Mouse (Mus musculus) embryonic facial prominence, embryonic 13.5 days (tissue): ENCODE results near the gene Agap2. TPM values are rescaled to one million over a fixed set of nuclear protein-coding genes. Genes with fewer than 3 reads are reported as not detected.
A peak's percentile ranks its signal among the peaks of the same experiment; 100 is the strongest.
"Not testable (repeated sequence)": the region's sequence is repeated elsewhere in the genome, so short reads cannot be mapped to it uniquely, and the experiment has no call there.

Source experiments
- ATAC-seq: fragments of 200-750 bp; cut with Nextera tagmentation; 2 replicates; pipeline ENCODE4 v1.8.0; 2017; ENCODE audit warnings: low read depth; ENCODE audit not compliant: insufficient number of reproducible peaks, insufficient read depth, low FRiP score, low TSS enrichment
- H3K27ac ChIP-seq: fragments of 300-500 bp; sonication (generic); 2 replicates; pipeline ENCODE4 v1.5.1; 2015; ENCODE audit warnings: moderate library complexity, mild to moderate bottlenecking, inconsistent platforms
- H3K27me3 ChIP-seq: fragments of 300-500 bp; sonication (generic); 2 replicates; pipeline ENCODE4 v1.6.1; 2015; ENCODE audit warnings: mild to moderate bottlenecking, inconsistent platforms
- H3K36me3 ChIP-seq: fragments of 300-500 bp; sonication (generic); 2 replicates; pipeline ENCODE4 v1.6.1; 2015; ENCODE audit warnings: mild to moderate bottlenecking, inconsistent platforms
- H3K4me1 ChIP-seq: fragments of 300-500 bp; sonication (generic); 2 replicates; pipeline ENCODE4 v1.6.1; 2015; ENCODE audit warnings: inconsistent platforms
- H3K4me2 ChIP-seq: fragments of 300-500 bp; sonication (generic); 2 replicates; pipeline ENCODE4 v1.6.1; 2015; ENCODE audit warnings: moderate library complexity, mild to moderate bottlenecking, inconsistent platforms
- H3K4me3 ChIP-seq: fragments of 300-500 bp; sonication (generic); 2 replicates; pipeline ENCODE4 v1.5.1; 2015; ENCODE audit warnings: mild to moderate bottlenecking, inconsistent platforms
- H3K9ac ChIP-seq: fragments of 300-500 bp; sonication (generic); 2 replicates; pipeline ENCODE4 v1.6.1; 2015; ENCODE audit warnings: mild to moderate bottlenecking, inconsistent platforms
- H3K9me3 ChIP-seq: fragments of 300-500 bp; sonication (generic); 2 replicates; pipeline ENCODE4 v1.6.1; 2016; ENCODE audit warnings: inconsistent platforms
- WGBS: fragments of 180-500 bp; shearing (Covaris S2); methylation state at CpG from one replicate; pipeline ENCODE4 v1.1.7; 2015; ENCODE audit warnings: mixed read lengths; 5-methylcytosine and 5-hydroxymethylcytosine counted together
- polyA plus RNA-seq: library from polyadenylated mRNA; unstranded; fragments of >200 nt; fragmentation: Nextera tagmentation; extraction: Ambion mirVana; gene quantifications from 2 replicates; pipeline ENCODE4 v1.2.1, GENCODE M21; 2015

Agap2 gene
- polyA plus RNA-seq, 1 experiment from 2014 or later: 0.34 TPM

- peaks cover 39% of the 10 kb centered on the region for H3K4me1 ChIP-seq
- H3K4me2 ChIP-seq: peak overlapping the region; percentile 85
- no peaks in the 10 kb centered on the region for H3K9me3 ChIP-seq
- H3K27me3 ChIP-seq: no peaks in the 10 kb centered on the region
- H3K36me3 ChIP-seq: peaks cover 42% of the 10 kb centered on the region
- peak overlapping the region; percentile 87 for H3K27ac ChIP-seq
- WGBS: 7% methylated on average over 30 of the region's 30 CpGs
- peak overlapping the region; percentile 54 for H3K4me3 ChIP-seq
- H3K9ac ChIP-seq: peak overlapping the region; percentile 77
- peak; percentile 45; the same call in 1 of the 2 replicates for ATAC-seq
These were observed 5.5 kb upstream of the Agap2 start for GRCm38 (mm10) chr10:127069281-127070189.

- peak within 1 kb of the TSS; percentile 54 for H3K4me3 ChIP-seq
- peaks cover 33% of the 10 kb centered on the region for H3K36me3 ChIP-seq
- no peaks in the 10 kb centered on the region for H3K9me3 ChIP-seq
- H3K27ac ChIP-seq: peak within 1 kb of the TSS; percentile 87
- peaks cover 31% of the 10 kb centered on the region for H3K4me1 ChIP-seq
- peak within 1 kb of the TSS; percentile 85 for H3K4me2 ChIP-seq
- whole genome bisulfite sequencing: 2% methylated on average over 36 of the region's 36 CpGs
- H3K9ac ChIP-seq: peak within 1 kb of the TSS; percentile 77
- peaks cover 7% of the 10 kb centered on the region for H3K27me3 ChIP-seq
- peak; percentile 88 for ATAC-seq
These were observed 4.6 kb upstream of the Agap2 start, which contains the start of gene Tspan31 for GRCm38 (mm10) chr10:127070190-127071121. Gene Tspan31 (minus strand): TSS chr10:127070264.

GRCm38 (mm10) chr10:127071203-127071602 is 3.9 kb upstream of the Agap2 start:
- peaks cover 25% of the 10 kb centered on the region for H3K36me3 ChIP-seq
- no peak for ATAC-seq
- peaks cover 31% of the 10 kb centered on the region for H3K4me1 ChIP-seq
- peak overlapping the region; percentile 77 for H3K9ac ChIP-seq
- H3K4me2 ChIP-seq: peak overlapping the region; percentile 85
- H3K9me3 ChIP-seq: no peaks in the 10 kb centered on the region
- 73% methylated on average over 9 of the region's 9 CpGs for WGBS
- peak overlapping the region; percentile 87; the same call in 1 of the 2 replicates for H3K27ac ChIP-seq
- peaks cover 13% of the 10 kb centered on the region for H3K27me3 ChIP-seq
- peak overlapping the region; percentile 54 for H3K4me3 ChIP-seq

GRCm38 (mm10) chr10:127072270-127072669 is 2.8 kb upstream of the Agap2 start:
- H3K9ac ChIP-seq, H3K4me2 ChIP-seq, H3K4me3 ChIP-seq, H3K27ac ChIP-seq, H3K9me3 ChIP-seq, ATAC-seq: not testable (repeated sequence)
- peaks cover 15% of the 10 kb centered on the region for H3K36me3 ChIP-seq
- peaks cover 27% of the 10 kb centered on the region for H3K4me1 ChIP-seq
- peaks cover 24% of the 10 kb centered on the region for H3K27me3 ChIP-seq
- WGBS: 84% methylated on average over 4 of the region's 4 CpGs

- not testable (repeated sequence) for H3K36me3 ChIP-seq, ATAC-seq, H3K4me2 ChIP-seq, H3K9ac ChIP-seq, H3K4me3 ChIP-seq, H3K9me3 ChIP-seq, H3K27ac ChIP-seq
- Histone ChIP-seq H3K27me3 (peaks cover 31% of the 10 kb centered on the region), H3K4me1 (peaks cover 27% of the 10 kb centered on the region)
- WGBS: 78% methylated on average over 2 of the region's 2 CpGs
These were observed 2.1 kb upstream of the Agap2 start for GRCm38 (mm10) chr10:127072969-127073368.

- 85% methylated on average over 1 of the region's 1 CpGs for WGBS
- H3K27ac ChIP-seq: no peak overlapping the region
- no peaks in the 10 kb centered on the region for H3K9me3 ChIP-seq
- H3K4me3 ChIP-seq: no peak overlapping the region
- peaks cover 40% of the 10 kb centered on the region for H3K27me3 ChIP-seq
- no peak for ATAC-seq
- no peak overlapping the region for H3K9ac ChIP-seq
- no peaks in the 10 kb centered on the region for H3K36me3 ChIP-seq
- no peak overlapping the region for H3K4me2 ChIP-seq
- peaks cover 23% of the 10 kb centered on the region for H3K4me1 ChIP-seq
These were observed 1.1 kb upstream of the Agap2 start for GRCm38 (mm10) chr10:127073981-127074380.

- ATAC-seq: no peak
- H3K4me1 ChIP-seq: peaks cover 31% of the 10 kb centered on the region
- H3K27ac ChIP-seq: no peak overlapping the region
- H3K36me3 ChIP-seq: no peaks in the 10 kb centered on the region
- H3K9me3 ChIP-seq: no peaks in the 10 kb centered on the region
- H3K4me3 ChIP-seq: no peak overlapping the region
- no peak overlapping the region for H3K9ac ChIP-seq
- peaks cover 57% of the 10 kb centered on the region for H3K27me3 ChIP-seq
- 72% methylated on average over 8 of the region's 8 CpGs for WGBS
- H3K4me2 ChIP-seq: no peak overlapping the region
These were observed 567 bp downstream of the Agap2 start for GRCm38 (mm10) chr10:127075651-127076050.

- Histone ChIP-seq H3K4me3 (no peak overlapping the region), H3K4me1 (peaks cover 31% of the 10 kb centered on the region), H3K36me3 (no peaks in the 10 kb centered on the region), H3K4me2 (no peak overlapping the region), H3K27ac (no peak overlapping the region), H3K27me3 (peaks cover 61% of the 10 kb centered on the region), H3K9me3 (no peaks in the 10 kb centered on the region), H3K9ac (no peak overlapping the region)
- WGBS: 46% methylated on average over 4 of the region's 4 CpGs
- ATAC-seq: no peak
These were observed 998 bp downstream of the Agap2 start for GRCm38 (mm10) chr10:127076082-127076481.

GRCm38 (mm10) chr10:127077515-127077914 is 2.4 kb downstream of the Agap2 start:
- WGBS: 2% methylated on average over 10 of the region's 10 CpGs
- Histone ChIP-seq H3K9ac (no peak overlapping the region), H3K36me3 (no peaks in the 10 kb centered on the region), H3K4me1 (peaks cover 38% of the 10 kb centered on the region), H3K9me3 (no peaks in the 10 kb centered on the region), H3K4me2 (peak overlapping the region; percentile 99; the same call in 1 of the 2 replicates), H3K4me3 (no peak overlapping the region), H3K27ac (no peak overlapping the region), H3K27me3 (peaks cover 75% of the 10 kb centered on the region)
- no peak for ATAC-seq

GRCm38 (mm10) chr10:127078001-127078676 is 3.1 kb downstream of the Agap2 start:
- H3K27ac ChIP-seq: no peak overlapping the region
- 4% methylated on average over 12 of the region's 12 CpGs for WGBS
- no peak overlapping the region for H3K9ac ChIP-seq
- H3K36me3 ChIP-seq: no peaks in the 10 kb centered on the region
- peak overlapping the region; percentile 63 for H3K4me3 ChIP-seq
- no peak for ATAC-seq
- peaks cover 82% of the 10 kb centered on the region for H3K27me3 ChIP-seq
- peaks cover 38% of the 10 kb centered on the region for H3K4me1 ChIP-seq
- H3K9me3 ChIP-seq: no peaks in the 10 kb centered on the region
- H3K4me2 ChIP-seq: peak overlapping the region; percentile 99
